Mouse (Mus musculus): ENCODE results near the gene Tspan15.

Gene Tspan15

GRCm38 (mm10) chr10:62189910-62190309, 41.1 kb downstream of the Tspan15 start:
- DNase-seq (ENCODE audit: low spot score): no peak

GRCm38 (mm10) chr10:62189303-62189702, 41.7 kb downstream of the Tspan15 start:
- DNase-seq (ENCODE audit: low spot score): no peak

- DNase-seq (ENCODE audit: low spot score): peak; percentile 59
These were observed 44.2 kb downstream of the Tspan15 start for GRCm38 (mm10) chr10:62186882-62187281.

GRCm38 (mm10) chr10:62183053-62183452, 48.0 kb downstream of the Tspan15 start:
- DNase-seq (ENCODE audit: low spot score): peak; percentile 80

- no peak for DNase-seq (ENCODE audit: low spot score)
These were observed 48.5 kb downstream of the Tspan15 start for GRCm38 (mm10) chr10:62182471-62183014.

- no peak for DNase-seq (ENCODE audit: low spot score)
These were observed 49.4 kb downstream of the Tspan15 start for GRCm38 (mm10) chr10:62181701-62182100.

- DNase-seq (ENCODE audit: low spot score): no peak
These were observed 51.1 kb downstream of the Tspan15 start for GRCm38 (mm10) chr10:62179944-62180343.

- no peak for DNase-seq (ENCODE audit: low spot score)
These were observed 56.3 kb downstream of the Tspan15 start for GRCm38 (mm10) chr10:62174533-62175313.

- DNase-seq (ENCODE audit: low spot score): no peak
These were observed 57.1 kb downstream of the Tspan15 start for GRCm38 (mm10) chr10:62173941-62174448.

GRCm38 (mm10) chr10:62172841-62173553, 58.1 kb downstream of the Tspan15 start:
- no peak for DNase-seq (ENCODE audit: low spot score)

GRCm38 (mm10) chr10:62162410-62162809, 68.6 kb downstream of the Tspan15 start:
- DNase-seq (ENCODE audit: low spot score): peak; percentile 19

GRCm38 (mm10) chr10:62149929-62150328, 81.1 kb downstream of the Tspan15 start:
- no peak for DNase-seq (ENCODE audit: low spot score)

GRCm38 (mm10) chr10:62147466-62148248, 83.4 kb downstream of the Tspan15 start:
- no peak for DNase-seq (ENCODE audit: low spot score)

- no peak for DNase-seq (ENCODE audit: low spot score)
These were observed 85.1 kb downstream of the Tspan15 start for GRCm38 (mm10) chr10:62145957-62146356.

GRCm38 (mm10) chr10:62143820-62144219, 87.2 kb downstream of the Tspan15 start, which contains the start of gene Fam241b:
TSS of gene Fam241b (minus strand) at chr10:62143920.
- no peak for DNase-seq (ENCODE audit: low spot score)

- peak; percentile 13 for DNase-seq (ENCODE audit: low spot score)
These were observed 93.0 kb downstream of the Tspan15 start for GRCm38 (mm10) chr10:62138040-62138439.

- DNase-seq (ENCODE audit: low spot score): no peak
These were observed 93.9 kb downstream of the Tspan15 start for GRCm38 (mm10) chr10:62137150-62137549.

GRCm38 (mm10) chr10:62135696-62136470, 95.2 kb downstream of the Tspan15 start:
- DNase-seq (ENCODE audit: low spot score): no peak
